Mouse (Mus musculus) hindbrain, embryonic 13.5 days (tissue): ENCODE measurements around the gene Cd248. TPM values are rescaled to one million over a fixed set of nuclear protein-coding genes. Genes with fewer than 3 reads are reported as not detected.

ENCODE experiments used
- ATAC-seq: fragments of 200-750 bp; cut with Nextera tagmentation; 2 replicates; pipeline ENCODE4 v1.8.0; 2017; ENCODE audit warnings: moderate TSS enrichment; ENCODE audit not compliant: low FRiP score
- H3K27ac ChIP-seq: fragments of 300-500 bp; sonication (generic); 2 replicates; pipeline ENCODE4 v1.5.1; 2015; ENCODE audit warnings: inconsistent platforms, mild to moderate bottlenecking, moderate library complexity
- H3K27me3 ChIP-seq: fragments of 300-500 bp; sonication (generic); 2 replicates; pipeline ENCODE4 v1.6.1; 2015; ENCODE audit warnings: mild to moderate bottlenecking, inconsistent platforms
- H3K36me3 ChIP-seq: fragments of 300-500 bp; sonication (generic); 2 replicates; pipeline ENCODE4 v1.6.1; 2015; ENCODE audit warnings: mild to moderate bottlenecking, inconsistent platforms
- H3K4me1 ChIP-seq: fragments of 300-500 bp; sonication (generic); replicated peaks from 2 replicates; pipeline ENCODE4 v1.6.1; 2015; ENCODE audit warnings: inconsistent platforms
- H3K4me2 ChIP-seq: fragments of 300-500 bp; sonication (generic); 2 replicates; pipeline ENCODE4 v1.6.1; 2015; ENCODE audit warnings: inconsistent platforms, mild to moderate bottlenecking, moderate library complexity
- H3K4me3 ChIP-seq: fragments of 300-500 bp; sonication (generic); 2 replicates; pipeline ENCODE4 v1.5.1; 2015; ENCODE audit warnings: mild to moderate bottlenecking, inconsistent platforms
- H3K9ac ChIP-seq: fragments of 300-500 bp; sonication (generic); 2 replicates; pipeline ENCODE4 v1.6.1; 2015; ENCODE audit warnings: mild to moderate bottlenecking, inconsistent platforms
- H3K9me3 ChIP-seq: fragments of 300-500 bp; sonication (generic); 2 replicates; pipeline ENCODE4 v1.6.1; 2016; ENCODE audit warnings: inconsistent platforms
- WGBS: fragments of 180-500 bp; shearing (Covaris S2); methylation state at CpG from one replicate; pipeline ENCODE4 v1.1.7; 2015; 5-methylcytosine and 5-hydroxymethylcytosine counted together
- polyA plus RNA-seq: library from polyadenylated mRNA; unstranded; fragments of >200 nt; fragmentation: Nextera tagmentation; extraction: Ambion mirVana; gene quantifications from 2 replicates; pipeline ENCODE4 v1.2.1, GENCODE M21; 2015

Cd248 gene
- polyA plus RNA-seq, 1 experiment from 2014 or later: 19.1 TPM

DNA sequence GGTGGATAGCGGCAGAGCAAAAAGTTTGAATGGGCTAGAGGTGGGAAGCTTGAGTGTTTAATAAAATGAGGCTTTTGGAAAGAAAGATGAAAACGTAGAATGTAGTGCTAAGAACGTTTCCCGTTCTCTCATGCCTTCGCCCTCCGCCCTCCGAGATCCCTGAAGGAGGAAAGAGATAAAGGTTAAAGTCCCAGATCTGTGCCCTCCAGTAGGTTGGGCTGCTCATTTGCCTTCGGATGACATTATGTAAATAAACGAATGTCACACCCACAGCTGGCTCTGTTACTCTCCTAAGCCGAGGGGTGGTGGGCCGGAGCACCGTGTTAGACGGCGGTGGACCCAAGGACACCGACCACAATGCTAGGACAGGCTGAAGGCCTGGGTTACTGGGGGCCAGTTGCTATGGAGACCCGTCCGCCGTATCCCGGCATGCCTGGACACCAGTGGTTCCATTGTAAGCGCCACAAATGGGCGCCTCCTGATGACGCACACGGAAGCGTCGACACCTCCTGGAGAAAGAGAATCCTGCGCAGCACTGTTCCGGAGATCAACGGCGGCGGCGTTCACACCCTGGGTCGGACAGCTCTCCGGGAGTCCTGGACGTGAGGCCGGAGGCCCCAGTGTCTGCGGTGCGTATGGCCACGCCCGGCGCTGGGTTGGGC is 26.9 kb upstream of the Cd248 start, which contains the start of gene Brms1:
Gene Brms1 (plus strand): TSS at position 493 of the 662 bp plus-strand sequence.
- H3K36me3 ChIP-seq: peaks cover 30% of the 10 kb centered on the region
- peaks cover 46% of the 10 kb centered on the region for H3K4me1 ChIP-seq
- 7% methylated on average over 40 of the region's 40 CpGs for WGBS
- H3K27ac ChIP-seq: peak within 1 kb of the TSS; percentile 78
- no peaks in the 10 kb centered on the region for H3K9me3 ChIP-seq
- ATAC-seq: peak; percentile 68
- H3K4me3 ChIP-seq: peak within 1 kb of the TSS; percentile 93
- peak within 1 kb of the TSS; percentile 94 for H3K9ac ChIP-seq
- H3K4me2 ChIP-seq: peak within 1 kb of the TSS; percentile 97
- H3K27me3 ChIP-seq: no peaks in the 10 kb centered on the region

DNA sequence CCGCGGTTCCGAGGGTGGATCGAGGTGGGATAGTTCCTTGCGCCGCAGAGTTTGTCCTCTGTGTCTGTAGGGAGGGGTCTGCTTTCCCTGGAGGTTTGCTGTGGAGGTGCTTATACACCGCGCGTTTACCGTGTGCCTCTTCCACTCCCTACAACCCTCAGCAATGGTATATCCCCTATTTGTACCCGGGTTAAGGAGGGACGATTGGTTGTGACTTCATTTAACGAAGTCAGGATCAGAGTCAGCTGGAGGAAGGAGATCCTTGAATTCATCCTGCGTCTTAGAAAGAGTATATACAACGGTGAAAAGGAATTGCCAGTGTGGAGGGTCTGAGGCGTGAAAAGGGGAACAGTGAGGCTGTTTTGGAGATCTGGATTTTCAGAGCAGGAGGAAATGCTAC is 26.3 kb upstream of the Cd248 start:
- WGBS: 3% methylated on average over 16 of the region's 16 CpGs

DNA sequence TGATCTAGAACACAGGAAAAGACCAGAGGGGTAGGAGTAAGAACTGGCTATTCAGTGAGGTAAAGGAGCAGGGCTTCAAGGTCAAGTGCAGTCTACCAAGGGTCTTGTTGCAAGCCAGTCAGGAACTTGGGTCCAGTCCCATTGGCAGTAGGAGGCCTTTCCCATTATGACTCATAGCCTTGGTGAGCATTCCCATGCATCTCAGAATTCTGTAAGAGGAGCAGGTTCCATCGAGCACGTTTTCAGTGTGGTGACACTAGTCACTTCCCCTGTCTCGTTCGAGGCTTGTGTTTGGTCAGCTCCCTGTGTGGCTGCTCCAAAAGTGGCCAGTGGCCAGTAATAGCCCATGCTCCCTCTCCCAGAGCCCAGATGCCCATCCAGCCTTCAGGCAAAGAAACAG is 22.3 kb upstream of the Cd248 start:
- Histone ChIP-seq H3K9ac (no peak overlapping the region), H3K36me3 (peaks cover 70% of the 10 kb centered on the region), H3K27ac (no peak overlapping the region), H3K4me1 (peaks cover 32% of the 10 kb centered on the region), H3K4me2 (no peak overlapping the region), H3K9me3 (no peaks in the 10 kb centered on the region), H3K27me3 (peaks cover 12% of the 10 kb centered on the region), H3K4me3 (no peak overlapping the region)
- no peak for ATAC-seq
- WGBS: 83% methylated on average over 4 of the region's 4 CpGs

More for the DNA sequence above, 26.3 kb upstream of the Cd248 start:
- Histone ChIP-seq H3K4me1 (peaks cover 46% of the 10 kb centered on the region), H3K9ac (peak overlapping the region; percentile 94), H3K27ac (peak overlapping the region; percentile 78), H3K4me2 (peak overlapping the region; percentile 97), H3K9me3 (no peaks in the 10 kb centered on the region), H3K36me3 (peaks cover 36% of the 10 kb centered on the region), H3K4me3 (peak overlapping the region; percentile 93), H3K27me3 (no peaks in the 10 kb centered on the region)
- ATAC-seq: 0 out of 2 replicates have a peak, but pooled peaks have one; percentile 3

DNA sequence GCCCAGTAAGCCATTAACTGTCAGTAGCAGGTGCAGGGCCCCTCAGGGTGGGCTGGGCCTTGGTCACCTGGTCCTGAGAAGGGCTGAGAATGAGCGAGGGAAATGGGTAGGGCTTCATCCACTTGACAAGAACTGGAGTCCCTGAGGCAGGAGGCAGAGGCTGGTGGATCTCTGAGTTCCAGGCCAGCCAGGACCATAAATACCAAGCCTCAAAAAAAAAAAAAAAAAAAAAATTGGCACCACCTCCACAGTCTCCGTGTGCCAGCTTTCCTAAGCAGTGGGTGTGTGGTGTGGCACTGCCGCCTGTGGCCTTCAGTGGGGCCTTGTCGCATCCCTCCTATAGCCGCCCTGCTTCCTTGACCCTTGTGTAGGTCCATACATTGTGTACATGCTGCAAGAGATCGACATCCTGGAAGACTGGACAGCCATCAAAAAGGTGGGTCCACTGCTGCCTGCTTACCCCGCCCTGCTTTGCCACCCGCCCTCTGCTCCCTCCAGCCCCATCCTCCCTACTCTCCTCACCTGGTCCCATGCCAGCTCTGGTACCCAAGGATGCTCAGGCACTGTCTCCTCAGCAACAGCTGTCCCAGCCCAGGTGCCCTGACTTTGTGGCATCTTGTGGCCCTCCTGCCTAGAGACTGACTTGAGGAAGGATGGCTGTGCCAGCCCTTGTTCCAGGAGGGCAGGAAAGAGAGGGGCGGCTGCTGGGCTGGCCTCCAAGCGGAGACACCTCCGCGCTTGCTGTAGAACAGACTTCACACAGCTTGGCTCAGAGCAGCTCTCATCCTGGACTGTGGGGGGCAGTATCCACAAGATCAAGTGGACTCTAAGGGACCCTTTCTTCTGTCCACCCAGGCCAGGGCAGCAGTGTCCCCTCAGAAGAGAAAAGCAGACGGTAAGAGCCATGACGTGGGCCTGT is 19.5 kb upstream of the Cd248 start:
- H3K4me3 ChIP-seq: no peak overlapping the region
- H3K9me3 ChIP-seq: no peaks in the 10 kb centered on the region
- H3K4me1 ChIP-seq: peaks cover 18% of the 10 kb centered on the region
- H3K36me3 ChIP-seq: peaks cover 63% of the 10 kb centered on the region
- H3K27me3 ChIP-seq: peaks cover 41% of the 10 kb centered on the region
- no peak overlapping the region for H3K9ac ChIP-seq
- no peak for ATAC-seq
- H3K4me2 ChIP-seq: no peak overlapping the region
- H3K27ac ChIP-seq: no peak overlapping the region
- WGBS: 83% methylated on average over 14 of the region's 14 CpGs

DNA sequence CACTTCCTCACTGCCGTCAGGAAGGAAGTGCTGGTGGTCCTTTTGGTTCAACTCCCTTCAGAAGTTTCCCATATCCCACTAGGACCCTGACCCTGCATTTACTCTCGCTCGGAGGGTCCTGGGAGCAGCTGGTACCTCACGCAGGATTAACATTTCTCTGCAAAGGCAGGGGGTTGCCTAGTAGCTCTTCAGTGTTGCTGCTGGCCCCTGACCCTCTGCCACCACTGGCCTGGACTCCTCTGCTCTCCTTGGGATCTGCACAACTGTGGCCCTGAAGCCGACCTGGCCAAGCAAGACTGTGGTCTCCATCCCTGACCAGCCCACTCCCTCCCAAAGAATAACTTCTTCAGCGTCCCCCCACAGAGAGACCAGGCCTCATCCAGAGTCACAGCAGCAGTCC is 18.6 kb upstream of the Cd248 start:
- no peak for ATAC-seq

DNA sequence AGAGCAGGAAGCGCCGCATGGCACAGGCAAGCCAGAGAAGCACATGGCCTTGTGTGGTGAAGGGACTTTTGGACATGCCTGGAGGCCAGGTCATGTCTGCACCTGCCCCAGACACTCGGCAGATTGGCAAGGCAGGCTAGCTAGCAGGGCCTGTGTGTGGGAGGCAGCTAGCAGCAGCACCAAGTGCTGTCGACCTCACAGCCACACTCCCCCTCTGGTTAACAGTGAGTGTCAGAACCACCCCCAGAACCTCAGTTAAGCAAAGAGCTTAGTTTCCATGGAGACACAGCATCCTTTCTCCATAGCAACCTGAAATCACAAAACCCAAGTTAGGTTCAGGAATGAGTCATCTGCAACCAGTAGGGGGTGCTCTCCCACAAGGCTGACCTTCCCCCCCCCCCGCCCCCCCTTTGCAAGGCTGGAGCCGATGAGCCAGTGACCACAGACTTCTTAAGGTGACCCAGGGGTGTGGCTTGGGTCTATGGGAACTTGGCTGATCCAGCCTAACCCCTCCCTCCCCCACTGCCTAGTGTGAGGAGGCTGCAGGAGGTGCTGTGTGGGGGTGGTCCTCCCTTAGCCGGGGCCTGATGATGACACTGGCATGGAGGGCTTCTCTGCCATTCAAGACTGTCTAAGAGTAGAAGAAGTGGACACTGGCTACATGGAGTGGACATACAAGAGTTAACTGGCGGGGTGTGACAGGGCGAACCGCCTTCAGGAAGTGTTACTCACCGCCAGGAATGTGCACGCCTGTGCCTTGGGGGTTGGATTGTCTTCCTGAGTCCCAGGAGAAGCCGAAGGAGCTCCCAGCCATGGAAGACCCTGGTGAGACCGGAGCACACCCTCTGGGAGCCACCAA is 17.6 kb upstream of the Cd248 start, which contains the start of gene Rin1:
Gene Rin1 (plus strand): TSS at position 435 of the 859 bp plus-strand sequence.
- Histone ChIP-seq H3K9ac (peak within 1 kb of the TSS; percentile 39), H3K27me3 (peaks cover 60% of the 10 kb centered on the region), H3K27ac (no peak within 1 kb of the TSS), H3K9me3 (no peaks in the 10 kb centered on the region), H3K4me1 (peaks cover 18% of the 10 kb centered on the region), H3K4me2 (peak within 1 kb of the TSS; percentile 17; the same call in 1 of the 2 replicates), H3K36me3 (peaks cover 48% of the 10 kb centered on the region), H3K4me3 (peak within 1 kb of the TSS; percentile 7; the same call in 1 of the 2 replicates)
- no peak for ATAC-seq
- 22% methylated on average over 13 of the region's 14 CpGs for WGBS

More for the DNA sequence above, 18.6 kb upstream of the Cd248 start:
- Histone ChIP-seq H3K4me1 (peaks cover 18% of the 10 kb centered on the region), H3K27me3 (peaks cover 50% of the 10 kb centered on the region), H3K9me3 (no peaks in the 10 kb centered on the region), H3K4me3 (no peak overlapping the region), H3K4me2 (no peak overlapping the region), H3K36me3 (peaks cover 54% of the 10 kb centered on the region), H3K9ac (no peak overlapping the region), H3K27ac (no peak overlapping the region)
- 83% methylated on average over 6 of the region's 6 CpGs for WGBS

DNA sequence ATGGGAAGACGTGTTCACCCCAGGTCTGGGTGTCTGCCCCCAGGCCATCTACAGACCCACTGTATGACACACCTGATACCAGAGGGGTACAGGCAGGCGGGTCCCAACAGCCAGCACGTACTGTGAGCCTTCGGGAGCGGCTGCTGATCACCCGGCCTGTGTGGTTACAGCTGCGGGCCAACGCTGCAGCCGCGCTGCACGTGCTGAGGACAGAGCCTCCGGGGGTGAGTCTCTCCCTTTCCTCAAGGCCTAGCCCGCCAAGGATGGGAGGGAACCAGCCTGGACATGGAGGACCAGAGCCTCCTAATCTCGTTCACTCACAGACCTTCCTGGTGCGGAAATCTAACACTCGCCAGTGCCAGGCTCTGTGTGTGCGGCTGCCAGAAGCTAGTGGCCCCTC is 16.8 kb upstream of the Cd248 start:
- WGBS: 12% methylated on average over 17 of the region's 17 CpGs
- peak overlapping the region; percentile 17; the same call in 1 of the 2 replicates for H3K4me2 ChIP-seq
- H3K27ac ChIP-seq: no peak overlapping the region
- peak overlapping the region; percentile 39; the same call in 1 of the 2 replicates for H3K9ac ChIP-seq
- H3K36me3 ChIP-seq: peaks cover 40% of the 10 kb centered on the region
- no peaks in the 10 kb centered on the region for H3K9me3 ChIP-seq
- peak overlapping the region; percentile 7; the same call in 1 of the 2 replicates for H3K4me3 ChIP-seq
- H3K4me1 ChIP-seq: peaks cover 18% of the 10 kb centered on the region
- no peak for ATAC-seq
- H3K27me3 ChIP-seq: peaks cover 64% of the 10 kb centered on the region

DNA sequence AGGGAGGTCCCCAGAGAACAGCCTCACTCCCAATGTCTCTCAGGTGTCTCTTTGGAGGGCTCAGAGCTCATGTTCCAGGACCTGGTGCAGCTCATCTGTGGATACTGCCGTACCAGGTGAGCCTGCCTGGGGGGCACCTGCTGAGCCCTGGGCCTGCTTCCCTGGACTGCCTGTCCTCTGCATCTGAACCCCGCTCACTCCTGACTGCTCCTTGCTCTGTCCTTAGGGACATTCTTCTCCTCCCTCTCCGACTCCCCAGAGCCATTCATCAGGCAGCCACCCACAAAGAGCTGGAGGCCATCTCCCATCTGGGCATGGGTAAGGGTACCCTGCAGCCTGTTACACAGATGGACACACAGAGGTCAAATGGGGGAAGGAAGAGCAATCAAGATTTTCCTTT is 16.4 kb upstream of the Cd248 start:
- no peak for ATAC-seq
- Histone ChIP-seq H3K4me2 (peak overlapping the region; percentile 17; the same call in 1 of the 2 replicates), H3K27ac (no peak overlapping the region), H3K36me3 (peaks cover 35% of the 10 kb centered on the region), H3K9me3 (no peaks in the 10 kb centered on the region), H3K4me1 (peaks cover 23% of the 10 kb centered on the region), H3K27me3 (peaks cover 64% of the 10 kb centered on the region), H3K4me3 (0 out of 2 replicates have a peak overlapping the region, but pooled peaks have one; percentile 7), H3K9ac (peak overlapping the region; percentile 39; the same call in 1 of the 2 replicates)
- WGBS: 31% methylated on average over 3 of the region's 3 CpGs

DNA sequence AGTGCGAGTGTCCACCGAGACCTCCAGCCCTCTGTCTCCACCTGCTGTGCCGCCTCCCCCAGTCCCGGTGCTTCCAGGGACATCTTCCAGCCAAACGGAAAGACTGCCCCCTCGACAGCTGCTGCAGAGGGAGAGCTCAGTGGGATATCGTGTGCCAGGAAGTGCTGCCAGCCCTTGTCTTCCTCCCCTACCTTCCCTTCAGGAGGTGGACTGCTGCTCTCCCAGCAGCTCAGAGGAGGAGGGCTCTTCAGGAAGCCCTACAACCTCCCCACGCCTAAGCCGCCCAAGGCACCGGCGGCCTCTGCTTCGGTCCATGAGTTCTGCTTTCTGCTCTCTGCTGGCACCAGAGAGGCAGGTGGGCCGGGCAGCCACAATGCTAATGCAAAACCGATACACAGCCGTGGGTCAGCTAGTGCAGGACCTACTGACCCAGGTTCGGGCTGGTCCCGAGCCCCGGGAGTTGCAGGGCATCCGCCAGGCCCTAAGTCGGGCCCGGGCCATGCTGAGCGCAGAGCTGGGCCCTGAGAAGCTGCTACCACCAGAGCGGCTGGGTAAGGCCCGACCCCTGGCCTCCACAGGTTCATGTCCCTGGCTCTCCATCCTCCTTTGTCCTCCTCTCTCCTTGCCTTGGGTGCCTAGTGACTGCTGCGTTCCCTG is 15.6 kb upstream of the Cd248 start:
- ATAC-seq: no peak
- 25% methylated on average over 25 of the region's 25 CpGs for WGBS

DNA sequence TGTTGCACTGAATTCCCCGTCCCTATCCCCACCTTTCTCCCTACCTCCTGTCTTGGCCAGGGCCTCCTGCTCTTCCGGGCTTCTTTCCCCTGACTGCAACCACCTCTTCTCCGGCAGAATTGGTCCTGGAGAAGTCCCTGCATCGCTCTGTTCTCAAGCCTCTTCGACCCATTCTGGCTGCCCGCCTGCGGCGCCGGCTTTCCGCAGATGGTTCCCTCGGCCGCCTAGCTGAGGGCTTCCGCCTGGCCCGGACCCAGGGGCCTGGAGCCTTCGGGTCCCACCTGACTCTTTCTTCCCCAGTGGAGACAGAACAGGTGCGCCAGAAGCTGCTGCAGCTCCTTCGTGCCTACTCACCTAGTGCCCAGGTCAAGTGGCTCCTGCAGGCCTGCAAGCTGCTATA is 15.0 kb upstream of the Cd248 start:
- Histone ChIP-seq H3K27me3 (peaks cover 64% of the 10 kb centered on the region), H3K4me3 (no peak overlapping the region), H3K9ac (no peak overlapping the region), H3K27ac (no peak overlapping the region), H3K9me3 (no peaks in the 10 kb centered on the region), H3K4me1 (peaks cover 23% of the 10 kb centered on the region), H3K4me2 (no peak overlapping the region), H3K36me3 (peaks cover 22% of the 10 kb centered on the region)
- WGBS: 53% methylated on average over 17 of the region's 17 CpGs
- no peak for ATAC-seq

More for the DNA sequence above, 15.6 kb upstream of the Cd248 start:
- H3K9ac ChIP-seq: no peak overlapping the region
- no peak overlapping the region for H3K4me2 ChIP-seq
- H3K36me3 ChIP-seq: peaks cover 27% of the 10 kb centered on the region
- H3K9me3 ChIP-seq: no peaks in the 10 kb centered on the region
- peaks cover 64% of the 10 kb centered on the region for H3K27me3 ChIP-seq
- H3K4me1 ChIP-seq: peaks cover 23% of the 10 kb centered on the region
- H3K4me3 ChIP-seq: no peak overlapping the region
- H3K27ac ChIP-seq: no peak overlapping the region

DNA sequence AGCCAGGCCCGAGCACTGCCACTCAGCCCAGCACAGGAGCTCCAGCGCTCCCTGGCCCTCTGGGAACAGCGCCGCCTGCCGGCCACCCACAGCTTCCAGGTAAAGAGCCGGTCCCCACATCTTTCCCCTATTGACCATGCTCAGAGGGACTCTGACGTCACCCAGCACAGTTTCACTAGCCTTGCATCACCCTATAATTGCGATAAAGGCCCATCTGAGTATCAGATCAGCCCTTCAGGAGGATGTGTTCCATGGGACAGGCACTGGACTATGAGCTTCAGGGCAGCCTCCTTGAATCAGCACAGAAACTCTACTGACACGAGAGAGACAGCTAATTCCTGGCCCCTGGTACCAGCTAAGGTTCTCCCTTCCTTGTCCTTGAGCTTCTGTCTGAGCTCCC is 14.0 kb upstream of the Cd248 start:
- Histone ChIP-seq H3K9ac (no peak overlapping the region), H3K27me3 (peaks cover 67% of the 10 kb centered on the region), H3K27ac (no peak overlapping the region), H3K4me1 (peaks cover 27% of the 10 kb centered on the region), H3K9me3 (no peaks in the 10 kb centered on the region), H3K36me3 (peaks cover 12% of the 10 kb centered on the region), H3K4me2 (no peak overlapping the region), H3K4me3 (no peak overlapping the region)
- no peak for ATAC-seq
- 17% methylated on average over 9 of the region's 9 CpGs for WGBS
